Mouse (Mus musculus) liver, embryonic 15.5 days (tissue): ENCODE results near the gene Nrp2. TPM values are rescaled to one million over a fixed set of nuclear protein-coding genes. Genes with fewer than 3 reads are reported as not detected.

Experiments
- ATAC-seq: fragments of 200-750 bp; cut with Nextera tagmentation; 2 replicates; pipeline ENCODE4 v1.8.0; 2017; ENCODE audit warnings: moderate number of reproducible peaks, mild to moderate bottlenecking, moderate library complexity; ENCODE audit not compliant: insufficient read depth
- H3K27ac ChIP-seq: fragments of 300-500 bp; sonication (generic); replicated peaks from 2 replicates; pipeline ENCODE4 v1.5.1; 2015; ENCODE audit warnings: mild to moderate bottlenecking, inconsistent platforms
- H3K27me3 ChIP-seq: fragments of 300-500 bp; sonication (generic); 2 replicates; pipeline ENCODE4 v1.6.1; 2015; ENCODE audit warnings: mild to moderate bottlenecking, inconsistent platforms
- H3K36me3 ChIP-seq: fragments of 300-500 bp; sonication (generic); replicated peaks from 2 replicates; pipeline ENCODE4 v1.6.1; 2015; ENCODE audit warnings: moderate library complexity, mild to moderate bottlenecking, inconsistent platforms
- H3K4me1 ChIP-seq: fragments of 300-500 bp; sonication (generic); replicated peaks from 2 replicates; pipeline ENCODE4 v1.6.1; 2015; ENCODE audit warnings: inconsistent platforms
- H3K4me2 ChIP-seq: fragments of 300-500 bp; sonication (generic); 2 replicates; pipeline ENCODE4 v1.6.1; 2015; ENCODE audit warnings: moderate library complexity, mild to moderate bottlenecking, inconsistent platforms
- H3K4me3 ChIP-seq: fragments of 300-500 bp; sonication (generic); replicated peaks from 2 replicates; pipeline ENCODE4 v1.5.1; 2015; ENCODE audit warnings: mild to moderate bottlenecking, inconsistent platforms
- H3K9ac ChIP-seq: fragments of 300-500 bp; sonication (generic); 2 replicates; pipeline ENCODE4 v1.6.1; 2015; ENCODE audit warnings: moderate library complexity, mild to moderate bottlenecking, inconsistent platforms
- H3K9me3 ChIP-seq: fragments of 300-500 bp; sonication (generic); replicated peaks from 2 replicates; pipeline ENCODE4 v1.6.1; 2016; ENCODE audit warnings: inconsistent platforms
- WGBS: fragments of 180-500 bp; shearing (Covaris S2); methylation state at CpG from one replicate; pipeline ENCODE4 v1.1.7; 2015; ENCODE audit warnings: mixed read lengths; ENCODE audit not compliant: insufficient replicate concordance; 5-methylcytosine and 5-hydroxymethylcytosine counted together
- polyA plus RNA-seq: library from polyadenylated mRNA; unstranded; fragments of >200 nt; fragmentation: Nextera tagmentation; extraction: Ambion mirVana; gene quantifications from 2 replicates; pipeline ENCODE4 v1.2.1, GENCODE M21; 2015

Gene Nrp2
- polyA plus RNA-seq, 1 experiment from 2014 or later = 0.71 TPM

DNA sequence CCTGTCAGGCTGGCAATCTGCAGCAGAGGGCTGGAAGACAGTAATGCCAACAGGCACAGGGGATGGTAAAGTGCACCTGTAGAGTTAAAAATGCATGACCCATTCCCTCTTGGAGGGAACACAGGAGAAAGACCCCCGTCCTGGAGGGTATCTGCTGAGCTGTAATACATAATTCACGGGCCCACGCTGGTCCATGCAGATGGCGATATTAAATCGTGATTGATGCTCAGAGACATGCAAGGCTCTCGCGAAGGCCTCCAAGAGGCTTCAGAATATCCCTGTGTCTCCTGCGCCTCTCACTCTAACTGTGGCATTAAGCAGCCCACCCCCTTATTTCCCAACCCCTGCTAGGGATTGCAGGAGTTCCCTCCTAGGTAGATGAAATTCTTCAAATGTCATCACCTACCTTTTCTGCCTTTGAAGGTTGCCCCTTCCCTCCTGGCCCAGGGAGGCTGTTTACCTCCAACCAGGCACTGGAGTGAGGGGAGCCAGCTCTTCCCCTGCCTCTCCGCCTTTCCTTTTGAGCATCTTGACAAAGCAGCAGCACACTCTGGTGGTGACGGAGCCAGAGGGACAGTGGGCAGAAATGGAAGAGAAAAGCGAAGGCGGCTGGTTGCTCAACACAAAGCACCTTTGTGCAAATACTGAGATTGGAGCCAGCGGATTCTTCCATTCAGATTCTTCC lies 14.6 kb downstream of the Nrp2 start:
- Histone ChIP-seq H3K4me1 (0 out of 2 replicates have a peak, but pooled peaks cover 4% of the 10 kb centered on the region), H3K36me3 (no peaks in the 10 kb centered on the region), H3K9ac (no peak overlapping the region), H3K27ac (no peak overlapping the region), H3K4me3 (no peak overlapping the region), H3K27me3 (no peaks in the 10 kb centered on the region), H3K4me2 (no peak overlapping the region), H3K9me3 (no peaks in the 10 kb centered on the region)
- no peak for ATAC-seq
- WGBS = 61% methylated on average over 13 of the region's 13 CpGs

DNA sequence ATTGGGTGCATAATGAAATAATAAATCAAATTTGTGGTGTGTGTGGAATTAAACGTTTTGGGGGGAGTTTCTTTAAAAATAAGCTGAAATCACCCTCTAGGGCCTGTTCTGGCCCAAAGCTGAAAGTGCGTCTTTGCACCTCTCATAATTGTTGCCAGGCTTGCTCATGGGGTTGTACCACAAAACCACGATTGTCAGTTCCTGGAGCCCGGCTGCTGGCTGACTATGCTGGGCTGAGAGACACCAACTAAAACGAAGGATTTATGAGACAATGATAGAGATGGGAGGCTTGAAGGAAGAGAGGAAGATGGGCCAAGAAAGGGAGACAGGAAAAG lies 15.1 kb downstream of the Nrp2 start:
- Histone ChIP-seq H3K4me3 (no peak overlapping the region), H3K36me3 (no peaks in the 10 kb centered on the region), H3K27me3 (no peaks in the 10 kb centered on the region), H3K4me1 (0 out of 2 replicates have a peak, but pooled peaks cover 4% of the 10 kb centered on the region), H3K9me3 (no peaks in the 10 kb centered on the region), H3K4me2 (no peak overlapping the region), H3K9ac (no peak overlapping the region), H3K27ac (no peak overlapping the region)
- no peak for ATAC-seq
- WGBS = 26% methylated on average over 5 of the region's 5 CpGs

DNA sequence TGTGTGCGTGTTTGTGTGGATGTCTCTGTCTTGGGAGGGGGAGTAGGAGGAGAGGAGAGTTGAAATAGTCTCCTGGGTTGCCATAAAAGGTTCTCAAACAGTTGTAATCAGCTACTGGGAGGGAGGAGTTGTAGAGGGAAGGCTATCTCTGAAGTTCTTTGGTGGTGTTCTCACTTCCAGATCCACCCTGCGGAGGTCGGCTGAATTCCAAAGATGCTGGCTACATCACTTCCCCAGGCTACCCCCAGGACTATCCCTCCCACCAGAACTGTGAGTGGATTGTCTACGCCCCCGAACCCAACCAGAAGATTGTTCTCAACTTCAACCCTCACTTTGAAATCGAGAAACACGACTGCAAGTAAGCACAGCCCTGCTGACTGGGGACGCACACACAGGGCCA lies 15.7 kb downstream of the Nrp2 start:
- Histone ChIP-seq H3K27me3 (no peaks in the 10 kb centered on the region), H3K27ac (no peak overlapping the region), H3K4me1 (0 out of 2 replicates have a peak, but pooled peaks cover 4% of the 10 kb centered on the region), H3K9me3 (no peaks in the 10 kb centered on the region), H3K4me2 (no peak overlapping the region), H3K36me3 (no peaks in the 10 kb centered on the region), H3K9ac (no peak overlapping the region), H3K4me3 (no peak overlapping the region)
- ATAC-seq = no peak
- WGBS = 66% methylated on average over 8 of the region's 8 CpGs

DNA sequence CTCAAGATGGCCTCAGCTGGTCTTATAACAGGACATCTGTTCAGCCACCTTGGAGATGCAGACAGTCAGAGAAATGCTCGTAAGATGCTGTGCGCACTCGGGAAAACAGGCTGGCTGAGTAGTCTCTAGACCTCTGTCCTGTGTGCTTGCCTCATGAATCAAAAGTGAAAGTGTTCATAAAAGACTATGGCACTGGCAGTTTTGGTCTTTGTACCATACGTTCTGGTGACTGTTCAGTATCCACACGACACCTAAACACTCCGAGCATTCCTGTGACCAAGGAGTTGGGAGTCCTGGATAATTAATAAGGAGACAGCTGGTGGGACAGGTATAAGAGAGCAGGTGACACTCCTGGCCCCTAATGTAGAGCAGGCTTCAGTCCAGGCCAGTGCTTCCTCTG lies 16.7 kb downstream of the Nrp2 start:
- Histone ChIP-seq H3K27me3 (no peaks in the 10 kb centered on the region), H3K9ac (no peak overlapping the region), H3K27ac (no peak overlapping the region), H3K4me1 (0 out of 2 replicates have a peak, but pooled peaks cover 4% of the 10 kb centered on the region), H3K4me3 (no peak overlapping the region), H3K4me2 (no peak overlapping the region), H3K36me3 (no peaks in the 10 kb centered on the region), H3K9me3 (no peaks in the 10 kb centered on the region)
- no peak for ATAC-seq
- WGBS = 62% methylated on average over 6 of the region's 6 CpGs

DNA sequence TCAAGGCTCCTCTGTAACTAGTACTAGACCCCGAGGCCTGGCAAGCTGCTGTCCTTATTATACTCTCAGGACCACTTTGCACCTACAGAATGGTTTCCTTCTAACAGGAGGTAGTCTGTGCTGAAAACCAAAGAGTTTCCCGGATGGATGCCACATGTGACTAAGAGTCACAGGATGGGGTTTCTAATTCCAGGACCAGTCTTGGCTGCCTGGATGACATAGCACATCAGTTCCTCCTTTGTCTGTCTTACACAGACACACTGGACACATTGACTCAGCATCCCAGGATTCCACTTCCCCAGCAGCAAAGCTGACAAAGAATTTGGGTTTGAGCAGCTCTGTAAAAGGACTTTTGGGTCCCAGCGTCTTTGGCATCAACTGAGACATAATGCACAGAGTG lies 17.1 kb downstream of the Nrp2 start:
- ATAC-seq = no peak
- H3K4me1 ChIP-seq = peaks cover 4% of the 10 kb centered on the region; the same call in 1 of the 2 replicates
- 50% methylated on average over 3 of the region's 3 CpGs for WGBS

DNA sequence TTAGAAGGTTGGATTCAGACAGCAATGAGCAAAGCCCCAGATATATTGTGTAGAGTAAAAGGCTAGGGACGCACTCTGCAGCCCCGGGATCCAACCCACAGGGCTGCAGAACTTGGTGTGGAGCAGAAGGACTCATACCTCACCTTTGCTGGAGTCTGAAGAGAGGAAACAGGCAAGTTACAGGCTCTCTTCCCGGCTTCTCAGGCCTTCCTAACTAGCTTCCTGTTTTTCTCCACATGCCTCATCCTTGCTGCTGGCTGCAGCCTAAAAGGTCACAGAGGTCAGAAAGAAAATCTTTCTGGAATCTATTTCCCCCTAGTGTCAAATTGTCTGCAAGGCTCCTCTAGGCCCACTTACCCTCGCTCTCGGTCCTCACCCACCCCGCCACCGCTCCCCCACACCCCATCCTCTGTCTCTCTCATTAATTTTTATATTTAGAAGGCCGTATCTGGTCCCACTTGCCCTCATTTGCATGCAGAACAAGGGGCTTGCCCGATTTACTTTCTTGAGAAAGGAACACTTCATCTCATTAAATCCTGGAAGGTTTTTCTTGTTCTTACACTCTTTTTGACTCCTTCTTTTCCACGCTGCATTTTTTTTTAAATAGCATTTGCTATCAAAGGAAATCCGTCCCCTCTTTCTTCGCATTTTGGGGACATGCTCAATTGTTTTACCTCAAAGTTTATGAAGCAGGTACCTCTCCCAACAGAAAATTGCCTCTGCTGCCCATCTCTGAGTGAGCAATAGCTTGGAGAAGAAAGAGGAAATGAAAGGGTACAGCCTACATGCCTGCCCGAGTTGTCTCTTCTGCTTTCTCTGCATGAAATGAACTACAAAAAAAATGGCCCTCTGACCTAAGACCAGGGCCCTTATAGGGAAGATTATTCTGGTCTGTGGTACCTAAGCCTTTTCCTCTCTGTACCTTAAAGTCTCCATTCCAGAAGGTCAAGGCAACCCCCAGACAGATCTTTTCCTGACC lies 17.9 kb downstream of the Nrp2 start:
- no peaks in the 10 kb centered on the region for H3K36me3 ChIP-seq
- H3K9me3 ChIP-seq = no peaks in the 10 kb centered on the region
- H3K4me1 ChIP-seq = peaks cover 4% of the 10 kb centered on the region; the same call in 1 of the 2 replicates
- no peak for ATAC-seq
- WGBS = 49% methylated on average over 13 of the region's 13 CpGs
- H3K4me2 ChIP-seq = no peak overlapping the region
- H3K27me3 ChIP-seq = no peaks in the 10 kb centered on the region
- H3K4me3 ChIP-seq = no peak overlapping the region
- H3K27ac ChIP-seq = no peak overlapping the region
- H3K9ac ChIP-seq = no peak overlapping the region

More for the DNA sequence above, 17.1 kb downstream of the Nrp2 start:
- no peak overlapping the region for H3K27ac ChIP-seq
- no peak overlapping the region for H3K4me3 ChIP-seq
- H3K9me3 ChIP-seq = no peaks in the 10 kb centered on the region
- H3K9ac ChIP-seq = no peak overlapping the region
- H3K4me2 ChIP-seq = no peak overlapping the region
- H3K27me3 ChIP-seq = no peaks in the 10 kb centered on the region
- H3K36me3 ChIP-seq = no peaks in the 10 kb centered on the region

DNA sequence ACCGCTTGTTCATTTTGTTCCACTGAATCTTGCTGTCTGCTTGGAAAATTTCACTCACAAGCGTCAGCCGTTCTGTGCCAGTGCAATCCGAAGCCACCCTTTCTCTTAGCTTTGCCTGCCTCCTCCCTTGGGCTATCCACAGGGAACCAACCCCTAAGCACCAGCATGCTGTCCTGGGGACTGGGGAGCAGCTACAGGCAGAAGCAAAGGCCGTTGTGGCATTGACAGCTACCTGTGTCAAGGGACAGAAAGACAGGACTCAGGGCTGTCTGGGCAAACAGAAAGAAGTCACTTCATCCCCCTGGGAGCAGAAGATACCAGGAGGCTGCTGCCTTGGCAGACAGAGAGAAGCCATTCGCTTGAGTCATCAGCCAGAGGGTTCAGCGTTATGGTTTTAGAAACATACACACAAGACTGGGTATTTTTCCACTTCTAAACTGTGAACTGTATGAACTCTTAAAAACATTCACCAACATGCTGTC lies 18.7 kb downstream of the Nrp2 start:
- ATAC-seq = no peak
- Histone ChIP-seq H3K9ac (no peak overlapping the region), H3K4me3 (no peak overlapping the region), H3K27me3 (no peaks in the 10 kb centered on the region), H3K36me3 (no peaks in the 10 kb centered on the region), H3K27ac (no peak overlapping the region), H3K4me2 (no peak overlapping the region), H3K9me3 (no peaks in the 10 kb centered on the region), H3K4me1 (peaks cover 4% of the 10 kb centered on the region; the same call in 1 of the 2 replicates)
- WGBS = 68% methylated on average over 7 of the region's 7 CpGs

DNA sequence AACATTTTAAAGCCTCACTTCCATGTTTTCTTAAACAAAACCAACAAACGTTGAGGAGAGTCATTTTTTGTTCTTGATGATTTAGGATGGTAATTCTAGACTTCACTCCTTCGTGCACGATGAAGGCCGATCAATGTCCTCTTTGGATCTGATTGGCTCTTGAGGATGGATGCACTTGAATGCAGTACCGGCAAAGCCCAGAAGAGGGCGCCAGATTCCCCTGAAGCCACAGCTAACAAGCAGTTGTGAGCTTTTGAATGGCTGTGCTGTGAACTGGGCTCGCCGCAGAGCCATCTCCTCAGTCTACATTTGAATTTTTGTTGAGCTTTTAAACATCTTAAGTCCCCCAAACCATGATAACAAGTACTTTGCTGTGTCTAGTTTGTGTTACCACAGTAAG lies 19.4 kb downstream of the Nrp2 start:
- Histone ChIP-seq H3K4me2 (no peak overlapping the region), H3K36me3 (no peaks in the 10 kb centered on the region), H3K4me1 (peaks cover 4% of the 10 kb centered on the region; the same call in 1 of the 2 replicates), H3K9ac (no peak overlapping the region), H3K27me3 (no peaks in the 10 kb centered on the region), H3K9me3 (no peaks in the 10 kb centered on the region), H3K4me3 (no peak overlapping the region), H3K27ac (no peak overlapping the region)
- ATAC-seq = no peak
- 57% methylated on average over 8 of the region's 8 CpGs for WGBS

DNA sequence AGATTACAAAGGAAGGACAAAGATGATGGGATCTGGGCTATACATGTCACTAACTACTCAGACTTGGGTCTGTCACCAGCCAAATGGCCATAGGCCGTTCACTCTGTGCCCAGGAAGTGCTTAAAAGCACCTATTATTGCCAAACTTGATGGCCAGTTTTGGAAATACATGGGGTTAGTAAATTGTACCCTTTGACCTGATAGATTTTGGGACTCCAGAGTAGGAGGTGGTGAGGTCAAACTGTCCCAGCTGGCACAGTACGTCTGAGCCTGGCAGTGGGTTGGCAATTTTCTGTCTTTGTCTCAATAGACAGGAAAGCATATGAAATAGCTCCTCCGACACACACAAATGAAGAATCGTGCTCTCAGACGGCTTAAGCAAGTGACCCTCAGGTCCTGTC lies 20.8 kb downstream of the Nrp2 start:
- Histone ChIP-seq H3K9ac (no peak overlapping the region), H3K4me3 (no peak overlapping the region), H3K4me1 (peaks cover 4% of the 10 kb centered on the region; the same call in 1 of the 2 replicates), H3K27me3 (no peaks in the 10 kb centered on the region), H3K4me2 (no peak overlapping the region), H3K36me3 (no peaks in the 10 kb centered on the region), H3K27ac (peak overlapping the region; percentile 57; the same call in 1 of the 2 replicates), H3K9me3 (no peaks in the 10 kb centered on the region)
- ATAC-seq = no peak
- 62% methylated on average over 5 of the region's 5 CpGs for WGBS

DNA sequence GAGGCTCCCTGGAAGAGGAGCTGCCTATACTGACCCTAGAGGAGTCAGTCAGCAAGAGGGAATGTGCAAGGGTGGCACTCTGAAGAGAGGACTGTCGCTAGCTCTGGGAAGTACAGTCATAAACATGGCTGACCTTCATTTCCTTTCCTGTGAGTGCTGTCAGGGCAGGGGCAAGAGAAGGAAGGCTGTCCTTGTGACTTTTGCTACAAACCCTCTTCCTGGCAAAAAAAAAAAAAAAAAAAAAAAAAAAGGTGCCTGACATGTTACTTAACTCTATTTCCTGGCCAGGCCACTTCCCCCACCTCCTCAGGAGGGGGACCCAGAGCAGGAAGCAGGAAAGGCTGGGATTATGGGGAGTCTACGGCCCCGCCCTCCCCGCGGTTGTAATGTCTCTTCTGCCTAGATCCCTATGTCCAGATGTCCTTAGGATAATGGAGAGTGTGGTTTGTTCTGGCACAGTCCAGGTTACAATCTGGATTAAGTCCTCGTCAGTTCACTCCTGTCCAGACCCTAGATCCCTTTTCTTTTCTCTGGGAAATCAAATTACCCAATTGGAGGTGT lies 21.5 kb downstream of the Nrp2 start:
- Histone ChIP-seq H3K4me3 (no peak overlapping the region), H3K4me1 (peaks cover 4% of the 10 kb centered on the region; the same call in 1 of the 2 replicates), H3K27me3 (no peaks in the 10 kb centered on the region), H3K36me3 (no peaks in the 10 kb centered on the region), H3K27ac (peak overlapping the region; percentile 57; the same call in 1 of the 2 replicates), H3K9ac (no peak overlapping the region), H3K4me2 (peak overlapping the region; percentile 13; the same call in 1 of the 2 replicates), H3K9me3 (no peaks in the 10 kb centered on the region)
- peak; percentile 44; the same call in 1 of the 2 replicates for ATAC-seq
- WGBS = 29% methylated on average over 6 of the region's 6 CpGs
